Mouse (Mus musculus) cortical plate, adult 2 months (tissue): ENCODE data around the gene Dusp10.

Experiments
- CTCF ChIP-seq: fragments of 200-500 bp; IDR thresholded peaks from 2 replicates; pipeline ENCODE4 v1.5.1; 2011; ENCODE audit warnings: mild to moderate bottlenecking, control low read depth, low read length; ENCODE audit not compliant: insufficient read depth; ENCODE audit errors: extremely low read depth
- POLR2A ChIP-seq: fragments of 200-500 bp; IDR thresholded peaks from 2 replicates; pipeline ENCODE4 v1.6.1; 2011; ENCODE audit warnings: mild to moderate bottlenecking, low read length, control low read depth; ENCODE audit not compliant: insufficient read depth; ENCODE audit errors: extremely low read depth

GRCm38 (mm10) chr1:184006086-184006485 is 7.0 kb upstream of the Dusp10 start:
- TF ChIP-seq CTCF (no peak), POLR2A (no peak)
